Mouse (Mus musculus): Measurements from ENCODE around the gene Shkbp1. TPM values are rescaled to one million over a fixed set of nuclear protein-coding genes. Genes with fewer than 3 reads are reported as not detected.

Shkbp1 gene
- 38.8 and 43.7 TPM in 2 replicates for polyA plus RNA-seq (2015; fragmentation: Nextera tagmentation; extraction: Ambion mirVana)

DNA sequence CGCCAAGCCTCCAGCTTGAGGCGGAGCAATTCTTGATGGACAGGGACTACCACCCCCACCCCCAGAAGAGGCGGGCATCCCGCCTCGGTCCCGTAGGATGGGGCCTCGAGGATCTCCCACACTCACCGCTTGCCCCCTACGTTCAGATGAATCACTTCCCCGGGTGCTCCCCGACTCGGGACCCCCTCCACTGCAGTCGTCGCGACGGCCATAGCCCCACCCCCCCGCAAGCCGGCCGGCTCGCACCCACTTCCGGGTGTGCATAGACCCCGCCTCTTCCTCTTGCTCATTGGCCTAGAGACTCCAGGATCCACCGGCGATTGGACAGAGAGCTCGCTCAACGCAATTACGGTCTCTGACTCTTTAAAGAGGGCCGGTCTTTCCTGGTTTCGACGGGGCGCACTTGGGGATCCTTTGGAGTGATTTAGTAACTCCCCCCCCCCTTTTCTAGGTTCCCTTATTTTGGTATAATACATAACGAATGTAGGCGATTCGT lies at the start of gene Shkbp1:
Shkbp1 (minus strand) TSS at position 275 of the 496 bp plus-strand sequence.
- no peaks in the 10 kb centered on the region for H3K27me3 ChIP-seq (replicated peaks)
- H3K36me3 ChIP-seq = peaks cover 4% of the 10 kb centered on the region; the same call in 1 of the 2 replicates
- peak within 1 kb of the TSS; percentile 65 for H3K4me3 ChIP-seq (replicated peaks)
- H3K4me2 ChIP-seq = peak within 1 kb of the TSS; percentile 78
- H3K9me3 ChIP-seq = no peaks in the 10 kb centered on the region
- WGBS = under 1% methylated on average over 34 of the region's 34 CpGs
- peak within 1 kb of the TSS; percentile 53 for H3K9ac ChIP-seq
- H3K27ac ChIP-seq = peak within 1 kb of the TSS; percentile 92
- H3K4me1 ChIP-seq = peaks cover 26% of the 10 kb centered on the region
- peak; percentile 91 for ATAC-seq (ENCODE audit: insufficient read depth, low FRiP score, low read depth)

GRCm38 (mm10) chr7:27404203-27404942 lies 48.6 kb upstream of the Shkbp1 start:
- Histone ChIP-seq H3K36me3 (no peaks in the 10 kb centered on the region), H3K27ac (no peak overlapping the region), H3K4me2 (peak overlapping the region; percentile 43), H3K27me3 (replicated peaks) (peaks cover 83% of the 10 kb centered on the region), H3K4me1 (peaks cover 16% of the 10 kb centered on the region), H3K4me3 (replicated peaks) (peak overlapping the region; percentile 25), H3K9ac (no peak overlapping the region; the same call in 1 of the 2 replicates), H3K9me3 (no peaks in the 10 kb centered on the region)
- 5% methylated on average over 75 of the region's 81 CpGs for WGBS
- no peak for ATAC-seq (ENCODE audit: insufficient read depth, low FRiP score, low read depth)

GRCm38 (mm10) chr7:27402675-27403074 lies 46.9 kb upstream of the Shkbp1 start:
- H3K27me3 ChIP-seq (replicated peaks) = peaks cover 74% of the 10 kb centered on the region
- no peak overlapping the region for H3K4me3 ChIP-seq (replicated peaks)
- ATAC-seq (ENCODE audit: insufficient read depth, low FRiP score, low read depth) = 0 out of 2 replicates have a peak, but pooled peaks have one; percentile 37
- no peak overlapping the region for H3K9ac ChIP-seq
- H3K36me3 ChIP-seq = no peaks in the 10 kb centered on the region
- WGBS = 9% methylated on average over 16 of the region's 16 CpGs
- no peaks in the 10 kb centered on the region for H3K9me3 ChIP-seq
- H3K27ac ChIP-seq = no peak overlapping the region
- 0 out of 2 replicates have a peak, but pooled peaks cover 5% of the 10 kb centered on the region for H3K4me1 ChIP-seq
- H3K4me2 ChIP-seq = no peak overlapping the region

DNA sequence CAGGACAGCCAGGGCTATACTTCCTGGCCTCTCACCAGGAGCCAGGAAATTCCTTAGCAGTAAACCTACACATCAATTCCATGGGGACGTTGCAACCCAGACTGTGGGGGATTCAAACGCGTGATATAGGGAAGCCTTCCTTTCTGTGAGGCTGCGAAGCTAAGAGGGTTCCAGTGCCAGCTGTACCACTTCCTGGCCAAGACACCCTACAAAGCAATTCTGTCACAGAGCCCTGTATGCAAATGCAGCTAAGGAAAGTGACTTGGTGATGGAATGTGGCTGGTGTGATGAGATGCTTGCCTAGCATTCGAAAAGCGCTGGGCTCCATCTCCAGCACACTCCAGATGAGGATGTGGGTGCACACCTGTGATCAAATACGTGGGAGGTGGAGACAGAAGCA lies 44.7 kb upstream of the Shkbp1 start:
- no peak overlapping the region for H3K4me2 ChIP-seq
- H3K9ac ChIP-seq = no peak overlapping the region
- no peaks in the 10 kb centered on the region for H3K9me3 ChIP-seq
- no peak overlapping the region for H3K4me3 ChIP-seq (replicated peaks)
- ATAC-seq (ENCODE audit: insufficient read depth, low FRiP score, low read depth) = no peak
- WGBS = 65% methylated on average over 7 of the region's 7 CpGs
- peaks cover 15% of the 10 kb centered on the region for H3K4me1 ChIP-seq
- peaks cover 74% of the 10 kb centered on the region for H3K27me3 ChIP-seq (replicated peaks)
- H3K36me3 ChIP-seq = no peaks in the 10 kb centered on the region
- H3K27ac ChIP-seq = no peak overlapping the region

- peak; percentile 21; the same call in 1 of the 2 replicates for ATAC-seq (ENCODE audit: insufficient read depth, low FRiP score, low read depth)
- no peaks in the 10 kb centered on the region for H3K9me3 ChIP-seq
- H3K4me1 ChIP-seq = peaks cover 10% of the 10 kb centered on the region
- 15% methylated on average over 26 of the region's 26 CpGs for WGBS
- H3K9ac ChIP-seq = no peak overlapping the region
- no peak overlapping the region for H3K27ac ChIP-seq
- H3K4me3 ChIP-seq (replicated peaks) = no peak overlapping the region
- H3K36me3 ChIP-seq = no peaks in the 10 kb centered on the region
- peaks cover 64% of the 10 kb centered on the region for H3K27me3 ChIP-seq (replicated peaks)
- H3K4me2 ChIP-seq = 0 out of 2 replicates have a peak overlapping the region, but pooled peaks have one; percentile 8
Measured at GRCm38 (mm10) chr7:27397048-27397949, 41.5 kb upstream of the Shkbp1 start.

DNA sequence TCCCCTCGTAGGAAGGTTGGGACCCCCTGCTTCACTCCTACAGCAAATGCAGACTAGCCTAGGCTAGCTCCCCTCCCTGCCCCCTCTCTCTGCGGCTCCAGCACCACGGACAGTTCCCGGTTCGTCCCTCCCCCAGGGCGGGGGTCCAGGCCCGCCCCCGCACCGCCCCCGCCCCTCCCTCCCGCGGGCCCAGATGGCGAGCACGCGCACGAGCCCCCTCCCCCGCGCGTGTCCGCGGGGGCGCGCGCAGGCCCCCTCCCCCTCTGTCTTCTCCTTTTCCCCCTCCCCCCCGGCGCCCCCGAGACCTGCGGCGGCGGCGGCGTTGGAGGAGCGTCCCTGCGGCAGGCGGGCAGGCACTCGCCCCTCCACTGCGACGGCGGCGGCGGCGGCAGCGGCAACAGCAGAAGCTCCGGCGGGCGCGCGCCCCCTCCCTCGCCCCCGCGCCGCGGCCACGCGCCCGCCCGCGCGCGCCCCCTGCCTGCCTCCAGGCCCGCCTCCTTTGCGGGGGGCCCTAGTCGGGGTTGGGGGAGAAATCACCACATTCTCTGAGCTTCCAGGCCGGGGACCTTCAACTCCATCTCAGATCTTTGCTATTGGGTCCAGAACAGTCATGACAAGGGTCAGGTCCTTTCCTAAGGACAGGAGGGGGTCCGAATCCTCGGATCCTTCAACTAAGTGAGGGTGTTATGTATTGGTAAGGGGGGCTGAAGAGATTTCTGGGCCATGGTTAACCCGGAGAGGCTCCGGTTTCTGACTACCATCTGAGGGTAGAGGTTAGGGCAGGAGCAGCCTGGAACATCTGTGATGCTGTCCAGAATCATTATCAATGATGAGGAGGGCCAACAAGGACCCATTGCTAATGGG lies 40.6 kb upstream of the Shkbp1 start:
- H3K4me1 ChIP-seq = peaks cover 10% of the 10 kb centered on the region
- H3K9me3 ChIP-seq = no peaks in the 10 kb centered on the region
- 2% methylated on average over 35 of the region's 68 CpGs for WGBS
- H3K27me3 ChIP-seq (replicated peaks) = peaks cover 66% of the 10 kb centered on the region
- peak overlapping the region; percentile 82 for H3K4me2 ChIP-seq
- no peak overlapping the region for H3K9ac ChIP-seq
- H3K36me3 ChIP-seq = no peaks in the 10 kb centered on the region
- no peak for ATAC-seq (ENCODE audit: insufficient read depth, low FRiP score, low read depth)
- H3K27ac ChIP-seq = no peak overlapping the region
- H3K4me3 ChIP-seq (replicated peaks) = peak overlapping the region; percentile 50

GRCm38 (mm10) chr7:27395521-27396183 lies 39.8 kb upstream of the Shkbp1 start:
- Histone ChIP-seq H3K9me3 (no peaks in the 10 kb centered on the region), H3K27ac (no peak overlapping the region), H3K36me3 (no peaks in the 10 kb centered on the region), H3K4me1 (peaks cover 10% of the 10 kb centered on the region), H3K4me2 (peak overlapping the region; percentile 82), H3K9ac (no peak overlapping the region), H3K4me3 (replicated peaks) (peak overlapping the region; percentile 50), H3K27me3 (replicated peaks) (peaks cover 66% of the 10 kb centered on the region)
- no peak for ATAC-seq (ENCODE audit: insufficient read depth, low FRiP score, low read depth)
- WGBS = 4% methylated on average over 21 of the region's 22 CpGs

- H3K4me3 ChIP-seq (replicated peaks) = no peak overlapping the region
- ATAC-seq (ENCODE audit: insufficient read depth, low FRiP score, low read depth) = no peak
- no peak overlapping the region for H3K9ac ChIP-seq
- 35% methylated on average over 16 of the region's 16 CpGs for whole genome bisulfite sequencing
- no peak overlapping the region for H3K4me2 ChIP-seq
- H3K36me3 ChIP-seq = no peaks in the 10 kb centered on the region
- no peak overlapping the region for H3K27ac ChIP-seq
- no peaks in the 10 kb centered on the region for H3K9me3 ChIP-seq
- H3K4me1 ChIP-seq = peaks cover 7% of the 10 kb centered on the region
- H3K27me3 ChIP-seq (replicated peaks) = peaks cover 48% of the 10 kb centered on the region
Measured at GRCm38 (mm10) chr7:27391416-27391815, 35.6 kb upstream of the Shkbp1 start.

DNA sequence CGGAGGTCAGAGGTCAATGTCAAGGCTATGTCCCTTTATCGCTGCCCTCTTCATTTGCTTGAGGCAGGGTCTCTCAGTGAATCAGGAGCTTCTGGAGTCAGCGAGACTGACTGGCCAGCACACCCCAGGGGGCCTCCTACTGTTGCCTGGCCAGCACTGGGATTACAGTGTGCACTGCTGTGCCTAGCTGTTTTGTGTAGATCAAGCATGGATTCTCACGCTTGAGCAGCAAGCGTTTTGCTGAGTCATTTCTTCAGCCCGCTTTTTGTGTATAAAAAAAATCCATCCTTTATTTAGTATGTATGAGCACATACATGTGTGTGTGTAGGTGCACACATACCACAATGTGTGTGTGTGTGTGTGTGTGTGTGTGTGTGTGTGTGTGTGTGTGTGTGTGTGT lies 33.4 kb upstream of the Shkbp1 start:
- Histone ChIP-seq H3K4me2 (no peak overlapping the region), H3K27me3 (replicated peaks) (peaks cover 26% of the 10 kb centered on the region), H3K9ac (no peak overlapping the region), H3K4me3 (replicated peaks) (no peak overlapping the region), H3K36me3 (no peaks in the 10 kb centered on the region), H3K9me3 (no peaks in the 10 kb centered on the region), H3K4me1 (no peaks in the 10 kb centered on the region), H3K27ac (no peak overlapping the region)
- WGBS = 63% methylated on average over 6 of the region's 6 CpGs
- no peak for ATAC-seq (ENCODE audit: insufficient read depth, low FRiP score, low read depth)

GRCm38 (mm10) chr7:27384731-27385130 lies 28.9 kb upstream of the Shkbp1 start:
- H3K9ac ChIP-seq = no peak overlapping the region
- WGBS = 42% methylated on average over 4 of the region's 4 CpGs
- H3K27ac ChIP-seq = no peak overlapping the region
- no peaks in the 10 kb centered on the region for H3K4me1 ChIP-seq
- no peak overlapping the region for H3K4me3 ChIP-seq (replicated peaks)
- H3K27me3 ChIP-seq (replicated peaks) = 0 out of 2 replicates have a peak, but pooled peaks cover 4% of the 10 kb centered on the region
- no peak overlapping the region for H3K4me2 ChIP-seq
- H3K36me3 ChIP-seq = no peaks in the 10 kb centered on the region
- 0 out of 2 replicates have a peak, but pooled peaks have one; percentile 31 for ATAC-seq (ENCODE audit: insufficient read depth, low FRiP score, low read depth)
- no peaks in the 10 kb centered on the region for H3K9me3 ChIP-seq

Data from stomach, embryonic 15.5 days (tissue).